Mouse (Mus musculus): ENCODE measurements at regions not wholly inside any gene's neighbourhood (a gene's known extent, or its start where the extent isn't known, plus 50 kb on each side); places are given as distances from the start of the nearest gene placed in this dataset.

- DNase-seq, result no peak
Observed at GRCm38 (mm10) chr1:91742031-91742430, 59.2 kb upstream of the Twist2 start.

- no peak for DNase-seq
Observed at GRCm38 (mm10) chr1:91742914-91743313, 58.3 kb upstream of the Twist2 start.

GRCm38 (mm10) chr1:91744076-91744475 lies 57.2 kb upstream of the Twist2 start:
- no peak for DNase-seq

- no peak for DNase-seq
Observed at GRCm38 (mm10) chr1:91744701-91745100, 56.6 kb upstream of the Twist2 start.

- no peak for DNase-seq
Observed at GRCm38 (mm10) chr1:91747583-91747982, 53.7 kb upstream of the Twist2 start.
